Mouse (Mus musculus) lung, embryonic 16.5 days (tissue): ENCODE measurements around the gene Cramp1l. TPM values are rescaled to one million over a fixed set of nuclear protein-coding genes. Genes with fewer than 3 reads are reported as not detected.

Experiments
- ATAC-seq: fragments of 200-750 bp; cut with Nextera tagmentation; 2 replicates; pipeline ENCODE4 v1.8.0; 2017; ENCODE audit warnings: low read depth, mild to moderate bottlenecking, moderate library complexity
- H3K27ac ChIP-seq: fragments of 300-500 bp; sonication (generic); 2 replicates; pipeline ENCODE4 v1.5.1; 2014; ENCODE audit warnings: mild to moderate bottlenecking, control low read depth, low read length
- H3K27me3 ChIP-seq: fragments of 300-500 bp; sonication (generic); 2 replicates; pipeline ENCODE4 v1.6.1; 2014; ENCODE audit warnings: low read depth, low read length, mixed read lengths; ENCODE audit not compliant: control insufficient read depth, insufficient read depth
- H3K36me3 ChIP-seq: fragments of 300-500 bp; sonication (generic); 2 replicates; pipeline ENCODE4 v1.6.1; 2014; ENCODE audit warnings: low read length; ENCODE audit not compliant: control insufficient read depth, insufficient read depth
- H3K4me1 ChIP-seq: fragments of 300-500 bp; sonication (generic); replicated peaks from 2 replicates; pipeline ENCODE4 v1.6.1; 2014; ENCODE audit warnings: low read length, mixed read lengths; ENCODE audit not compliant: control insufficient read depth, insufficient read depth
- H3K4me2 ChIP-seq: fragments of 300-500 bp; sonication (generic); 2 replicates; pipeline ENCODE4 v1.6.1; 2014; ENCODE audit warnings: low read depth, low read length, control low read depth
- H3K4me3 ChIP-seq: fragments of 300-500 bp; sonication (generic); 2 replicates; pipeline ENCODE4 v1.5.1; 2014; ENCODE audit warnings: mild to moderate bottlenecking, low read length, control low read depth
- H3K9ac ChIP-seq: fragments of 300-500 bp; sonication (generic); 2 replicates; pipeline ENCODE4 v1.6.1; 2014; ENCODE audit warnings: low read length, control low read depth
- H3K9me3 ChIP-seq: fragments of 300-500 bp; sonication (generic); 2 replicates; pipeline ENCODE4 v1.6.1; 2016; ENCODE audit warnings: low read length; ENCODE audit not compliant: control insufficient read depth
- polyA plus RNA-seq: library from polyadenylated mRNA; unstranded; fragments of >200 nt; fragmentation: Nextera tagmentation; extraction: Ambion mirVana; gene quantifications from 2 replicates; pipeline ENCODE4 v1.2.1, GENCODE M21; 2015

Cramp1l gene
- polyA plus RNA-seq, 1 experiment from 2014 or later = 5.7 TPM

GRCm38 (mm10) chr17:24913984-24914383, 101.6 kb downstream of the Cramp1l start:
- H3K4me2 ChIP-seq = no peak overlapping the region
- no peak overlapping the region for H3K27ac ChIP-seq
- no peaks in the 10 kb centered on the region for H3K9me3 ChIP-seq
- H3K9ac ChIP-seq = no peak overlapping the region
- H3K4me1 ChIP-seq = no peaks in the 10 kb centered on the region
- no peaks in the 10 kb centered on the region for H3K27me3 ChIP-seq
- no peak for ATAC-seq
- H3K36me3 ChIP-seq = peaks cover 58% of the 10 kb centered on the region
- no peak overlapping the region for H3K4me3 ChIP-seq

Other genes with a start within 250 kb of the Cramp1l start
- not detected in 2 replicates for gene Meiob, start 211.5 kb downstream of the Cramp1l start, polyA plus RNA-seq
- gene Hagh, start 175.6 kb downstream of the Cramp1l start, polyA plus RNA-seq = 32.6 and 39.1 TPM in 2 replicates
- gene Fahd1, start 165.4 kb downstream of the Cramp1l start, polyA plus RNA-seq = 16.7 and 17.6 TPM in 2 replicates
- gene Igfals, start 149.8 kb downstream of the Cramp1l start, polyA plus RNA-seq = 1.2 and 1.9 TPM in 2 replicates
- 48.5 and 55.0 TPM in 2 replicates for gene Nubp2, start 129.4 kb downstream of the Cramp1l start, polyA plus RNA-seq
- gene Spsb3, start 129.1 kb downstream of the Cramp1l start, polyA plus RNA-seq = 41.1 and 43.3 TPM in 2 replicates
- gene Eme2, start 120.7 kb downstream of the Cramp1l start, polyA plus RNA-seq = 28.4 and 29.1 TPM in 2 replicates
- 82.8 and 89.0 TPM in 2 replicates for gene Mrps34, start 120.7 kb downstream of the Cramp1l start, polyA plus RNA-seq
- gene Nme3, start 119.3 kb downstream of the Cramp1l start, polyA plus RNA-seq = 74.7 and 74.9 TPM in 2 replicates
- 25.6 and 28.9 TPM in 2 replicates for gene Mapk8ip3, start 78.8 kb downstream of the Cramp1l start, polyA plus RNA-seq
- 141 and 148 TPM in 2 replicates for gene Jpt2, start 55.1 kb downstream of the Cramp1l start, polyA plus RNA-seq
- 16.8 and 17.1 TPM in 2 replicates for gene Ift140, start 297 bp upstream of the Cramp1l start, polyA plus RNA-seq
- gene Tmem204, start 67.8 kb upstream of the Cramp1l start, polyA plus RNA-seq = 108 and 122 TPM in 2 replicates
- 42.4 and 49.6 TPM in 2 replicates for gene Telo2, start 100.2 kb upstream of the Cramp1l start, polyA plus RNA-seq
- gene Ptx4, start 105.0 kb upstream of the Cramp1l start, polyA plus RNA-seq = 0.19 TPM in 1 of 2 replicates, not detected in the other
- 22.1 and 22.5 TPM in 2 replicates for gene Clcn7, start 117.6 kb upstream of the Cramp1l start, polyA plus RNA-seq
- gene Ccdc154, start 146.7 kb upstream of the Cramp1l start, polyA plus RNA-seq = 0.73 and 1.1 TPM in 2 replicates
- gene Gm38655, start 159.7 kb upstream of the Cramp1l start, polyA plus RNA-seq = 11.5 and 13.1 TPM in 2 replicates
- gene BC003965, start 168.8 kb upstream of the Cramp1l start, polyA plus RNA-seq = 28.9 and 30.9 TPM in 2 replicates
- 10.7 and 10.8 TPM in 2 replicates for gene Unkl, start 172.6 kb upstream of the Cramp1l start, polyA plus RNA-seq
- 48.3 and 51.2 TPM in 2 replicates for gene Gnptg, start 224.3 kb upstream of the Cramp1l start, polyA plus RNA-seq
- 43.4 and 43.6 TPM in 2 replicates for gene Tsr3, start 224.4 kb upstream of the Cramp1l start, polyA plus RNA-seq
- 1.3 and 1.6 TPM in 2 replicates for gene Baiap3, start 240.6 kb upstream of the Cramp1l start, polyA plus RNA-seq